Mouse (Mus musculus) E14TG2a.4 (cell line): ENCODE measurements at regions not wholly inside any gene's neighbourhood (a gene's known extent, or its start where the extent isn't known, plus 50 kb on each side); places are given as distances from the start of the nearest gene placed in this dataset.

Experiments
- CTCF ChIP-seq: conservative IDR thresholded peaks from 2 replicates; pipeline ENCODE4 v1.5.1; 2014; ENCODE audit warnings: low read length
- NANOG ChIP-seq: IDR thresholded peaks from 2 replicates; pipeline ENCODE4 v1.6.1; 2014; ENCODE audit warnings: borderline replicate concordance, low read length, mixed read lengths
- POU5F1 ChIP-seq: IDR thresholded peaks from 2 replicates; pipeline ENCODE4 v1.6.1; 2014; ENCODE audit warnings: low read length, borderline replicate concordance

- no peak for TF ChIP-seq CTCF
- TF ChIP-seq NANOG = no peak
- no peak for TF ChIP-seq POU5F1
Measured at GRCm38 (mm10) chr16:63102362-63102761, 248.3 kb downstream of the Pros1 start.
